Mouse (Mus musculus): ENCODE results near the gene Cxcl3. TPM values are rescaled to one million over a fixed set of nuclear protein-coding genes. Genes with fewer than 3 reads are reported as not detected.

Cxcl3 gene
- total and polyA plus RNA-seq, 2 experiments, result not detected

GRCm38 (mm10) chr5:90806050-90806449 lies 20.1 kb downstream of the Cxcl3 start:
- Histone ChIP-seq H3K36me3 (ENCODE audit: control insufficient read depth, insufficient read depth, low read length) (no peaks in the 10 kb centered on the region), H3K79me2 (ENCODE audit: control insufficient read depth, insufficient read depth, low read length) (no peaks in the 10 kb centered on the region), H3K4me3 (ENCODE audit: insufficient read depth, low read depth, low read length) (no peak overlapping the region), H3K4me1 (ENCODE audit: control insufficient read depth, insufficient read depth, low read length) (no peaks in the 10 kb centered on the region), H3K27me3 (ENCODE audit: control insufficient read depth, insufficient read depth, low read length) (no peaks in the 10 kb centered on the region), H3K9ac (ENCODE audit: low read depth, low read length) (no peak overlapping the region), H3K27ac (replicated peaks; ENCODE audit: insufficient read depth, low read depth, low read length) (no peak overlapping the region)
- no peak for DNase-seq (ENCODE audit: extremely low read depth, low read depth, low spot score)
- TF ChIP-seq POLR2A (IDR thresholded peaks at IDR 0.05; ENCODE audit: extremely low read depth, insufficient read depth, low read length) (no peak), CTCF (IDR thresholded peaks at IDR 0.05; ENCODE audit: low read depth, low read length) (no peak)

- Histone ChIP-seq H3K4me1 (ENCODE audit: control insufficient read depth, insufficient read depth, low read length) (no peaks in the 10 kb centered on the region), H3K27ac (replicated peaks; ENCODE audit: insufficient read depth, low read depth, low read length) (no peak overlapping the region), H3K4me3 (ENCODE audit: insufficient read depth, low read depth, low read length) (no peak overlapping the region), H3K36me3 (ENCODE audit: control insufficient read depth, insufficient read depth, low read length) (no peaks in the 10 kb centered on the region), H3K9ac (ENCODE audit: low read depth, low read length) (no peak overlapping the region), H3K27me3 (ENCODE audit: control insufficient read depth, insufficient read depth, low read length) (no peaks in the 10 kb centered on the region), H3K79me2 (ENCODE audit: control insufficient read depth, insufficient read depth, low read length) (no peaks in the 10 kb centered on the region)
- 89% methylated on average over 3 of the region's 3 CpGs for WGBS
- TF ChIP-seq POLR2A (IDR thresholded peaks at IDR 0.05; ENCODE audit: extremely low read depth, insufficient read depth, low read length) (no peak), CTCF (IDR thresholded peaks at IDR 0.05; ENCODE audit: low read depth, low read length) (no peak)
- DNase-seq (ENCODE audit: extremely low read depth, low read depth, low spot score), result no peak
Measured at GRCm38 (mm10) chr5:90807176-90807950, 21.5 kb downstream of the Cxcl3 start.

DNA sequence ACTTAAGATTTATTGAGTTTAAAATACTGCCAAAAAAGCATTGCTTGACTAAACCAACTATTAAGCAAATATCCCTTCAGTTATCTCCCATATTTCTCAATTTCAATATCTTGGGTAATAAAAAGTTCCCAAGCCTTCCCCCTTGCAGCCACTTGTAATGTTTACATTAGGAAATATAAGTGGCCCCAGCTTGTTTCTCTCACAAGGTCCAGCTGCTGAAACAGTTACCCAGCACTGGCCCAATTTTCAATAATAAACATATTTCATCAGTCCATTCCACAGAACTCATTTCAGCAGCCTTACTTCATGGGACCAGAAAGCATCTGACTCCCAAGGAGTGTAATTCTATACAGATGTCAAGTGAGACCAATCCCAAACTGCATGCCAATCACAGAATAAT lies 33.9 kb downstream of the Cxcl3 start:
- Histone ChIP-seq H3K4me3 (ENCODE audit: insufficient read depth, low read depth, low read length) (no peak overlapping the region), H3K27me3 (ENCODE audit: control insufficient read depth, insufficient read depth, low read length) (no peaks in the 10 kb centered on the region), H3K4me1 (ENCODE audit: control insufficient read depth, insufficient read depth, low read length) (no peaks in the 10 kb centered on the region), H3K27ac (replicated peaks; ENCODE audit: insufficient read depth, low read depth, low read length) (no peak overlapping the region), H3K36me3 (ENCODE audit: control insufficient read depth, insufficient read depth, low read length) (no peaks in the 10 kb centered on the region), H3K79me2 (ENCODE audit: control insufficient read depth, insufficient read depth, low read length) (no peaks in the 10 kb centered on the region), H3K9ac (ENCODE audit: low read depth, low read length) (no peak overlapping the region)
- TF ChIP-seq CTCF (IDR thresholded peaks at IDR 0.05; ENCODE audit: low read depth, low read length) (no peak), POLR2A (IDR thresholded peaks at IDR 0.05; ENCODE audit: extremely low read depth, insufficient read depth, low read length) (no peak)
- no peak for DNase-seq (ENCODE audit: extremely low read depth, low read depth, low spot score)

DNA sequence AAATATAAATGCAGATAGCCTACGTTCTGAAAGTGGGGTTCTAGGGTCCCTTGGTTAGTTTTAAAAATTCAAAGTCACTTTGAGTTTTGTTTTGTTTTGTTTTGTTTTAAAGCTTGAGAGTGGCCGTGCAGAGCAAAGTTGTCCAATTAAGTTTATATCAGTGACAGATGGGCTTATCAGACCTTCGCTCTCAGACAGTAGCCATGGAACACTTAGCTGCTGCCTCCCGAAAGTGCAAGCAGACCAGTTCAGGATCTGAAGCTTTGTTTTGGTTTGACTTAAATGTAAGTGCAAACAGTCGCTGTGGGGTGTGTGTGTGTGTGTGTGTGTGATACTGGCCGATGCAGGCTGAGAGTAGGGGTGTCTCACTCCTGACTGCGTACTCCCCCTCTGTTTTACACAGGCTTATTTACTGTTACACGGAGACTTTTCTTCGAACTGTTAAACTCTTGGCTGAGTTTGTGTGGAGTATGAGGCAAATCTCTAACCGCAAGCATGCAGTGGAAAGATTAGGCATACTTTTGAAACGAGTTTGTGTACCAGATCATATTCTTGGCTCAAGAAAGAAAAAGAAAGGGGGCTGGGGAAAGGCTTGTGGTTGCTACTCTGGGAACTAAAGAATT lies 46.4 kb downstream of the Cxcl3 start:
- no peak for TF ChIP-seq POLR2A (IDR thresholded peaks at IDR 0.05; ENCODE audit: extremely low read depth, insufficient read depth, low read length)
- no peak for TF ChIP-seq CTCF (IDR thresholded peaks at IDR 0.05; ENCODE audit: low read depth, low read length)
- H3K4me1 ChIP-seq (ENCODE audit: control insufficient read depth, insufficient read depth, low read length), result no peaks in the 10 kb centered on the region
- H3K27ac ChIP-seq (replicated peaks; ENCODE audit: insufficient read depth, low read depth, low read length), result peak overlapping the region; percentile 16; the same call in 1 of the 2 replicates
- 80% methylated on average over 11 of the region's 11 CpGs for WGBS
- no peak overlapping the region for H3K4me3 ChIP-seq (ENCODE audit: insufficient read depth, low read depth, low read length)
- H3K79me2 ChIP-seq (ENCODE audit: control insufficient read depth, insufficient read depth, low read length), result no peaks in the 10 kb centered on the region
- no peaks in the 10 kb centered on the region for H3K27me3 ChIP-seq (ENCODE audit: control insufficient read depth, insufficient read depth, low read length)
- H3K9ac ChIP-seq (ENCODE audit: low read depth, low read length), result no peak overlapping the region
- DNase-seq (ENCODE audit: extremely low read depth, low read depth, low spot score), result peak; percentile 13
- H3K36me3 ChIP-seq (ENCODE audit: control insufficient read depth, insufficient read depth, low read length), result no peaks in the 10 kb centered on the region

GRCm38 (mm10) chr5:90832768-90833388 lies 47.0 kb downstream of the Cxcl3 start:
- H3K4me1 ChIP-seq (ENCODE audit: control insufficient read depth, insufficient read depth, low read length), result no peaks in the 10 kb centered on the region
- no peaks in the 10 kb centered on the region for H3K79me2 ChIP-seq (ENCODE audit: control insufficient read depth, insufficient read depth, low read length)
- 85% methylated on average over 8 of the region's 8 CpGs for WGBS
- no peaks in the 10 kb centered on the region for H3K27me3 ChIP-seq (ENCODE audit: control insufficient read depth, insufficient read depth, low read length)
- H3K36me3 ChIP-seq (ENCODE audit: control insufficient read depth, insufficient read depth, low read length), result no peaks in the 10 kb centered on the region
- no peak overlapping the region for H3K9ac ChIP-seq (ENCODE audit: low read depth, low read length)
- no peak overlapping the region for H3K27ac ChIP-seq (replicated peaks; ENCODE audit: insufficient read depth, low read depth, low read length)
- no peak for TF ChIP-seq CTCF (IDR thresholded peaks at IDR 0.05; ENCODE audit: low read depth, low read length)
- H3K4me3 ChIP-seq (ENCODE audit: insufficient read depth, low read depth, low read length), result no peak overlapping the region
- DNase-seq (ENCODE audit: extremely low read depth, low read depth, low spot score), result no peak

GRCm38 (mm10) chr5:90834436-90834835 lies 48.5 kb downstream of the Cxcl3 start:
- 88% methylated on average over 4 of the region's 4 CpGs for WGBS

More at GRCm38 (mm10) chr5:90834436-90834835, 48.5 kb downstream of the Cxcl3 start:
- no peak for DNase-seq (ENCODE audit: extremely low read depth, low read depth, low spot score)
- no peaks in the 10 kb centered on the region for H3K4me1 ChIP-seq (ENCODE audit: control insufficient read depth, insufficient read depth, low read length)
- H3K4me3 ChIP-seq (ENCODE audit: insufficient read depth, low read depth, low read length), result no peak overlapping the region
- no peaks in the 10 kb centered on the region for H3K27me3 ChIP-seq (ENCODE audit: control insufficient read depth, insufficient read depth, low read length)
- no peak for TF ChIP-seq POLR2A (IDR thresholded peaks at IDR 0.05; ENCODE audit: extremely low read depth, insufficient read depth, low read length)
- TF ChIP-seq CTCF (IDR thresholded peaks at IDR 0.05; ENCODE audit: low read depth, low read length), result no peak
- no peak overlapping the region for H3K27ac ChIP-seq (replicated peaks; ENCODE audit: insufficient read depth, low read depth, low read length)
- H3K79me2 ChIP-seq (ENCODE audit: control insufficient read depth, insufficient read depth, low read length), result no peaks in the 10 kb centered on the region
- no peak overlapping the region for H3K9ac ChIP-seq (ENCODE audit: low read depth, low read length)
- H3K36me3 ChIP-seq (ENCODE audit: control insufficient read depth, insufficient read depth, low read length), result no peaks in the 10 kb centered on the region
